Mouse (Mus musculus) lung, adult 2 months (tissue): ENCODE measurements at regions not wholly inside any gene's neighbourhood (a gene's known extent, or its start where the extent isn't known, plus 50 kb on each side); places are given as distances from the start of the nearest gene placed in this dataset.

Experiments used
- CTCF ChIP-seq: fragments of 200-500 bp; IDR thresholded peaks from 2 replicates; pipeline ENCODE4 v1.5.1; 2011; ENCODE audit warnings: mild to moderate bottlenecking, low read length, control low read depth; ENCODE audit not compliant: insufficient read depth
- POLR2A ChIP-seq: fragments of 200-500 bp; IDR thresholded peaks from 2 replicates; pipeline ENCODE4 v1.6.1; 2011; ENCODE audit warnings: low read depth, mild to moderate bottlenecking, control low read depth, low read length, borderline replicate concordance; ENCODE audit errors: extremely low read depth

- no peak for TF ChIP-seq POLR2A
- no peak for TF ChIP-seq CTCF
Observed at GRCm38 (mm10) chr17:27303061-27303460, 98.8 kb upstream of the Lemd2 start.
